Mouse (Mus musculus): Measurements from ENCODE around the gene Ttll11. TPM values are rescaled to one million over a fixed set of nuclear protein-coding genes. Genes with fewer than 3 reads are reported as not detected.
A peak's percentile ranks its signal among the peaks of the same experiment; 100 is the strongest.

Gene Ttll11
- total RNA-seq, 2 experiments from 2014 or later: 38.2 to 43.3 TPM

DNA sequence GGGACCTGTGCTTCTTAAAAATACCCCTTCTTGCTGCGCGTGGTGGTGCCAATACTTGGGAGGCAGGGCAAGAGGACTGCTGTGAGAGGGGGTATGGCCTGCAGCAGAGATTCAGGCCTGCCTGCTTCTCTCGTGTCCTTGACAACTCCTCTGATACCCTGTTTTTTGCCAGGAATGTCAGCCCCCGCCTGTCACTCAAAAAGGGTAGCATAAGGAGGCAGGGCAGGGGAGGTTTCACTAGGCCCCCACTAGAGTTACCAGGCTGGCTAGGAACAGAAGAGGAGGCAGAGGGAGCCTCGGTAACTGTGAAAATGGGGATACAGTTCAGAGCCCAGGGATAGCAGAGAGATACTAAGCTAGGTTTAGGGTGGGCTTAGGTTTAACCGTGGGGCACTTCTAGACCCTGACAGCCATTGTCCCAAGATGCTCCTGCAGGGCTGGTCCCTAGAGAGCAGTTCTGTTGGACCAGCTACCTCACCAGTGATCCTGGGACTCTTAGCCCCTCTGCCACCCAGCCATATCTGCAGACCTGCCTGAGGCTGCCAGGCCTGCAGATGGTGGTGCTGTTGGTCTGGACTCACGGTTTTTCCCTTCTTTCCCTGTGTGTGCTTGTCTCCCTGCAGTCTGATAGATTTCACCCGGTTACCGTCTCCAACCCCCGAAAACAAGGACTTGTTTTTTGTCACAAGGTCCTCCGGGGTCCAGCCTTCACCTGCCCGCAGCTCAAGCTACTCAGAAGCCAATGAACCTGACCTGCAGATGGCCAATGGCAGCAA is 260.3 kb downstream of the Ttll11 start:
- peak in 1 of 2 experiments; percentile 20 for DNase-seq (ENCODE audit: low spot score in 2 of 2)
- intact Hi-C loops (cut with DNase I): loop anchor here (5.0 kb wide), 1 partner anchor 57 kb away; no protein-coding TSS in a partner anchor

- intact Hi-C loops (cut with DNase I): loop anchor here (5.0 kb wide), 1 partner anchor 56 kb away; no protein-coding TSS in a partner anchor
Observed at GRCm38 (mm10) chr2:35718662-35719061, 261.1 kb downstream of the Ttll11 start.

GRCm38 (mm10) chr2:35718003-35718500 is 261.7 kb downstream of the Ttll11 start:
- intact Hi-C loops (cut with DNase I): loop anchor here (5.0 kb wide), 1 partner anchor 56 kb away; no protein-coding TSS in a partner anchor
- no peak for DNase-seq (ENCODE audit: low spot score in 2 of 2)

More at GRCm38 (mm10) chr2:35718662-35719061, 261.1 kb downstream of the Ttll11 start:
- DNase-seq (ENCODE audit: low spot score in 2 of 2): no peak

- intact Hi-C loops (cut with DNase I): loop anchor here (5.0 kb wide), 1 partner anchor 54 kb away; no protein-coding TSS in a partner anchor
- DNase-seq (ENCODE audit: low spot score in 2 of 2): no peak
Observed at GRCm38 (mm10) chr2:35716175-35716574, 263.5 kb downstream of the Ttll11 start.

DNA sequence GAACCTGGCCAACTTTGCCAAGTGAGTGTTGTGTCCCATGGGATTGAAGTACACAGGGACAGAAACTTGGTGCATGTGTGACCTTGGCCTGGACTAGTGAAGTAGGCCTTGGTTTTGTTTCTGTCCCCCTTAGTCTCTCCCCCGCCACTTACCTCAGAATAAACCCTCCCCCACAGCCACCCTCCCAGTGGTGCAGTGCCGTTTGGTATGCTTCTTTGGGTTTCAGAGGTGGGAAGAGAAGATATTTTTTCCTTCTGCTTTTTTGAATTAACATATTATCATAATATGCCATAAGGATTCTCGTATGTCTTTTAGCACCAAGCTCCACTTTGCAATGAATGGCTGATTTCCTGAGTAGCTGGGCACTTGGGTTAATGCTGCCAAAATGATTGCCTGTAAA is 264.2 kb downstream of the Ttll11 start:
- DNase-seq (ENCODE audit: low spot score in 2 of 2): peak in 1 of 2 experiments; percentile 79
- intact Hi-C loops (cut with DNase I): loop anchor here (1.0 to 5.0 kb wide), 5 partner anchors 31 to 157 kb away; partner anchors contain the start of gene Dab2ip

- DNase-seq (ENCODE audit: low spot score in 2 of 2): peak; percentile 32 to 75
- intact Hi-C loops (cut with DNase I): loop anchor here (1.0 to 5.0 kb wide), 5 partner anchors 32 to 156 kb away; partner anchors contain the start of gene Dab2ip
Observed at GRCm38 (mm10) chr2:35714742-35715167, 265.0 kb downstream of the Ttll11 start.

GRCm38 (mm10) chr2:35713460-35713859 is 266.3 kb downstream of the Ttll11 start:
- DNase-seq (ENCODE audit: low spot score in 2 of 2): no peak
- intact Hi-C loops (cut with DNase I): no loop called here

- intact Hi-C loops (cut with DNase I): no loop called here
- no peak for DNase-seq (ENCODE audit: low spot score in 2 of 2)
Observed at GRCm38 (mm10) chr2:35712611-35713010, 267.1 kb downstream of the Ttll11 start.

DNA sequence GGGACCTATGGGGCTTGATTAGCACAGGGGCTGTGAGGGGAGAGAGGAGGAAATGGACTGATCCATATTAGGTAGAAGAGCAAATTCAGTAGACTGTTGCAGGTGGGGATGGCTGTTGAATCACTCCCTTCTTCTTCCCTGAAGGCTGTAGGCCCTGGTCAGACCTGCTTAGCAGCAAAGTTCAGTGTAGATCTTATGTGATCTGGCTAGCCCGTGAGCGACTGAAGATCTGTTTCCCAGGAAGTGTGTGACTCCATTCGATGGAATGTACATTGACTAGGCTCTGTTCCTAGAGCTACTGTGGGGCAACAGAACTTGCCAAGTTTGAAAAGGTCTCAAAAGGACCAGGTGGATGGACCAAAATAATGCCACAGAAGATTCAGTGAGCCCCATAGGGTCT is 276.5 kb downstream of the Ttll11 start:
- intact Hi-C loops (cut with DNase I): no loop called here
- no peak for DNase-seq (ENCODE audit: low spot score in 2 of 2)

- no peak for DNase-seq (ENCODE audit: low spot score in 2 of 2)
- intact Hi-C loops (cut with DNase I): no loop called here
Observed at GRCm38 (mm10) chr2:35702608-35703007, 277.1 kb downstream of the Ttll11 start.

- no peak for DNase-seq (ENCODE audit: low spot score in 2 of 2)
- intact Hi-C loops (cut with DNase I): no loop called here
Observed at GRCm38 (mm10) chr2:35702001-35702400, 277.7 kb downstream of the Ttll11 start.

Other genes starting within 250 kb of the Ttll11 start
- gene Ndufa8, start 69.5 kb upstream of the Ttll11 start, total RNA-seq (2021): 100 to 1,000 TPM; 197 to 198 TPM
- gene Morn5, start 69.5 kb upstream of the Ttll11 start, total RNA-seq (2021): under 1 TPM; 0.53 to 0.82 TPM
- gene Lhx6, start 125.5 kb upstream of the Ttll11 start, total RNA-seq (2021): 10 to 100 TPM; 17.5 to 20.0 TPM
- 10 to 100 TPM; 15.5 to 20.0 TPM for gene Mrrf, start 156.5 kb upstream of the Ttll11 start, total RNA-seq (2021)
- 10 to 100 TPM; 53.4 to 54.6 TPM for gene Rbm18, start 156.9 kb upstream of the Ttll11 start, total RNA-seq (2021)